Mouse (Mus musculus) midbrain, embryonic 12.5 days (tissue): ENCODE measurements around the gene Tatdn3. TPM values are rescaled to one million over a fixed set of nuclear protein-coding genes. Genes with fewer than 3 reads are reported as not detected.

Experiments used
- ATAC-seq: fragments of 200-750 bp; cut with Nextera tagmentation; 2 replicates; pipeline ENCODE4 v1.8.0; 2017; ENCODE audit warnings: low read depth, moderate TSS enrichment, moderate library complexity; ENCODE audit not compliant: low FRiP score
- H3K27ac ChIP-seq: fragments of 300-500 bp; sonication (generic); replicated peaks from 2 replicates; pipeline ENCODE4 v1.5.1; 2016; ENCODE audit warnings: mild to moderate bottlenecking
- H3K27me3 ChIP-seq: fragments of 300-500 bp; sonication (generic); 2 replicates; pipeline ENCODE4 v1.6.1; 2016; ENCODE audit warnings: mild to moderate bottlenecking
- H3K36me3 ChIP-seq: fragments of 300-500 bp; sonication (generic); 2 replicates; pipeline ENCODE4 v1.6.1; 2016
- H3K4me1 ChIP-seq: fragments of 300-500 bp; sonication (generic); 2 replicates; pipeline ENCODE4 v1.6.1; 2016
- H3K4me2 ChIP-seq: fragments of 300-500 bp; sonication (generic); replicated peaks from 2 replicates; pipeline ENCODE4 v1.6.1; 2016; ENCODE audit warnings: mild to moderate bottlenecking, moderate library complexity
- H3K4me3 ChIP-seq: fragments of 300-500 bp; sonication (generic); 2 replicates; pipeline ENCODE4 v1.5.1; 2016; ENCODE audit warnings: mild to moderate bottlenecking
- H3K9ac ChIP-seq: fragments of 300-500 bp; sonication (generic); replicated peaks from 2 replicates; pipeline ENCODE4 v1.6.1; 2016; ENCODE audit warnings: mild to moderate bottlenecking, moderate library complexity
- H3K9me3 ChIP-seq: fragments of 300-500 bp; sonication (generic); 2 replicates; pipeline ENCODE4 v1.6.1; 2016; ENCODE audit warnings: mild to moderate bottlenecking
- WGBS: fragments of 180-500 bp; shearing (Covaris S2); methylation state at CpG from one replicate; pipeline ENCODE4 v1.1.7; 2016; 5-methylcytosine and 5-hydroxymethylcytosine counted together
- polyA plus RNA-seq: library from polyadenylated mRNA; unstranded; fragments of >200 nt; fragmentation: Nextera tagmentation; extraction: Ambion mirVana; gene quantifications from 2 replicates; pipeline ENCODE4 v1.2.1, GENCODE M21; 2016

Gene Tatdn3
- polyA plus RNA-seq, 1 experiment from 2014 or later: 15.8 TPM

DNA sequence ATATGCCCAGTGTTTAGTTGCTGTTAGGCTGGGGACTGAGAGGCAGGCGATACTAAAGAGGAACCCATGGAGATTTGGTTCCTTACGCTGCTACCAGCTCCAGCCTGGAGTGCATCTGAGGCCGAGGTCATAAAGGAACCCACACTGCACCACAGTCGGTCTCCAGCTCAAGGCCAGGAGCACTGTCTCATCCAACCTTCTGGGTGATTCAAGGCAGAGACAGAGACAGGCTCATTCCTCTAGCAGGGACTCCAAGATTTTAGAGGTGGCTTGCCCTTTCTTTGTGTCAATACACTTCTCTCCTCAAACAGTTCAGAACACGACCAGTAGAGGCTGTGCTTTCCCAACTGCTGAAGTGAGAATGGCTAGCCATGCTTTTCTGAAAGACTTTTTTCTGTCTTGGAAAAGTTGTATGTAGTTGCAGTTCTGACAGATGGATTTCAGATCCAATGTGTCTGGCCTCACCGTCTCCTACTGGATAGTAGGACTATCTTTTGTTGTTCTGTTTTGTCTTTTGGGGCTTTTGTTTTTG, 66.3 kb downstream of the Tatdn3 start:
- Histone ChIP-seq H3K4me2 (no peak overlapping the region), H3K9me3 (0 out of 2 replicates have a peak, but pooled peaks cover 6% of the 10 kb centered on the region), H3K4me1 (no peaks in the 10 kb centered on the region), H3K36me3 (no peaks in the 10 kb centered on the region), H3K27ac (no peak overlapping the region), H3K9ac (no peak overlapping the region), H3K27me3 (no peaks in the 10 kb centered on the region), H3K4me3 (no peak overlapping the region)
- WGBS: 72% methylated on average over 6 of the region's 6 CpGs
- no peak for ATAC-seq

Other genes starting within 250 kb of the Tatdn3 start
- 23.5 and 26.8 TPM in 2 replicates for gene Rps6kc1, start 151.2 kb downstream of the Tatdn3 start, polyA plus RNA-seq
- gene Angel2, start 137.8 kb downstream of the Tatdn3 start, polyA plus RNA-seq: 69.0 and 73.1 TPM in 2 replicates
- gene Vash2, start 83.6 kb downstream of the Tatdn3 start, polyA plus RNA-seq: 64.2 and 67.2 TPM in 2 replicates
- 9.7 and 11.1 TPM in 2 replicates for gene Flvcr1, start 36.8 kb downstream of the Tatdn3 start, polyA plus RNA-seq
- not detected in 2 replicates for gene Spata45, start 26.3 kb downstream of the Tatdn3 start, polyA plus RNA-seq
- 21.8 and 21.9 TPM in 2 replicates for gene Nsl1, start 80 bp upstream of the Tatdn3 start, polyA plus RNA-seq
- 2.1 and 3.6 TPM in 2 replicates for gene Batf3, start 34.9 kb upstream of the Tatdn3 start, polyA plus RNA-seq
- gene Fam71a, start 101.9 kb upstream of the Tatdn3 start, polyA plus RNA-seq: not detected in 2 replicates
- 1.5 and 2.1 TPM in 2 replicates for gene Atf3, start 155.1 kb upstream of the Tatdn3 start, polyA plus RNA-seq